ENCODE assay signal across 8 mouse cellular contexts in the genomic region with DNA sequence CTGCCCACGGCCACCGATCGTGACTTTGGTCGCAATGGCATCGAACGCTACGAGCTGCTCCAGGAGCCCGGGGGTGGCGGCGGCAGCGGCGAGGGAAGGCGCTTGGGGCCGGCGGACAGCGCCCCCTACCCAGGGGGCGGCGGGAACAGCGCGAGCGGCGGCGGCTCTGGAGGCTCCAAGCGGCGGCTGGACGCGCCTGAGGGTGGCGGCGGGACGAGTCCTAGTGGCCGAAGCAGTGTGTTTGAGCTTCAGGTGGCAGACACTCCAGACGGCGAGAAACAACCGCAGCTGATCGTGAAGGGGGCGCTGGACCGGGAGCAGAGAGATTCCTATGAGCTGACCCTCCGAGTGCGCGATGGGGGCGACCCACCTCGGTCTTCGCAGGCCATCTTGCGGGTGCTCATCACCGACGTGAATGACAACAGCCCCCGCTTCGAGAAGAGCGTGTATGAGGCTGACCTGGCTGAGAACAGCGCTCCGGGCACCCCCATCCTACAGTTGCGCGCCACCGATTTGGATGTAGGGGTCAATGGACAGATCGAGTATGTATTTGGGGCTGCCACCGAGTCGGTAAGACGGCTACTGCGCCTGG. TPM values are rescaled to one million over a fixed set of nuclear protein-coding genes. Genes with fewer than 3 reads are reported as not detected.
DNase-seq lines count a peak whose midpoint lies in the region; ATAC-seq and TF ChIP-seq lines count a peak whose summit lies in the region.

No protein-coding gene starts in this region.

- WGBS in forebrain, embryonic 12.5 days, result under 1% methylated on average over 59 of the region's 59 CpGs

- no peak for ATAC-seq in forebrain, embryonic 12.5 days (ENCODE audit: low FRiP score)
- ATAC-seq in inflammation-experienced regulatory T-cells, adult 6 months, result no peak

- peaks cover 67% of the 10 kb centered on the region for H3K79me2 ChIP-seq in C2C12 (ENCODE audit: control insufficient read depth, insufficient read depth)

- no peaks in the 10 kb centered on the region for H3K27me3 ChIP-seq in C2C12 (ENCODE audit: control insufficient read depth, insufficient read depth, insufficient read length)
- peaks cover 25% of the 10 kb centered on the region for H3K27me3 ChIP-seq in forebrain, embryonic 12.5 days

- peaks cover 46% of the 10 kb centered on the region for H3K79me3 ChIP-seq in C2C12 (ENCODE audit: low read depth)

- intact Hi-C loops in heart, postnatal 14 days (cut with DNase I), result loop anchor here (2.0 to 10.0 kb wide), 5 partner anchors 23 to 1018 kb away; no protein-coding TSS in a partner anchor

- no peak overlapping the region for H3K27ac ChIP-seq in forebrain, embryonic 12.5 days

- peak; percentile 95 for TF ChIP-seq CTCF in C2C12 (IDR thresholded peaks at IDR 0.05; ENCODE audit: control insufficient read depth, insufficient read depth, insufficient read length)

- H3K4me1 ChIP-seq in forebrain, embryonic 12.5 days, result peaks cover 35% of the 10 kb centered on the region

- no peaks in the 10 kb centered on the region for H3K36me3 ChIP-seq in C2C12 (ENCODE audit: control insufficient read depth, insufficient read depth)
- no peaks in the 10 kb centered on the region for H3K36me3 ChIP-seq in forebrain, embryonic 12.5 days (replicated peaks)

- peak; percentile 73 for DNase-seq in adrenal gland, postnatal 10 days
- DNase-seq in heart, postnatal 14 days, result peak; percentile 74 to 81
- peak; percentile 65 to 67 for DNase-seq in layer of hippocampus, postnatal 25 days (ENCODE audit: extremely low spot score in 1 of 2, low spot score in 1 of 2)
- DNase-seq in lung, postnatal 14 days, result peak; percentile 48
- DNase-seq in right cerebral cortex, postnatal 10 days (ENCODE audit: low spot score in 2 of 2), result peak; percentile 75 to 82

- H3K4me3 ChIP-seq in C2C12 (ENCODE audit: insufficient read depth, poor library complexity, severe bottlenecking), result peak overlapping the region; percentile 57
- peak overlapping the region; percentile 61 for H3K4me3 ChIP-seq in forebrain, embryonic 12.5 days (replicated peaks)

- peak overlapping the region; percentile 72 for H3ac ChIP-seq in C2C12 (ENCODE audit: control insufficient read depth, insufficient read length, low read depth)

- H3K4me2 ChIP-seq in forebrain, embryonic 12.5 days, result peak overlapping the region; percentile 93

- H3K9me3 ChIP-seq in forebrain, embryonic 12.5 days, result no peaks in the 10 kb centered on the region

- H3K9ac ChIP-seq in forebrain, embryonic 12.5 days, result peak overlapping the region; percentile 71

TF ChIP-seq in C2C12, 6 proteins besides CTCF, POLR2A, EP300 and RAD21:
- TF ChIP-seq MAX (IDR thresholded peaks at IDR 0.05), result no peak
- no peak for TF ChIP-seq CEBPB (IDR thresholded peaks at IDR 0.05; ENCODE audit: low read depth)
- TF ChIP-seq USF1 (IDR thresholded peaks at IDR 0.05; ENCODE audit: low read depth), result no peak
- TF ChIP-seq MYOD1 (IDR thresholded peaks at IDR 0.05; ENCODE audit: control insufficient read depth, insufficient read length, low read depth), result no peak

RNA-seq across cellular contexts. Expression of a gene that starts 1.9 kb away (rescaled TPM):
- polyA plus RNA-seq in C2C12 (2012; fragmentation: generic; extraction: Trizol), result 24.7 TPM
- total RNA-seq in adrenal gland, postnatal 10 days (2021), result 1 to 10 TPM; 8.7 to 8.8 TPM
- polyA plus RNA-seq in forebrain, embryonic 12.5 days (2016; fragmentation: Nextera tagmentation; extraction: Ambion mirVana), result 7.9 and 9.4 TPM in 2 replicates
- 100 to 1,000 TPM; 113 to 135 TPM for total RNA-seq in heart, postnatal 14 days (2021)
- 10 to 100 TPM; 58.4 to 69.8 TPM for total RNA-seq in layer of hippocampus, postnatal 25 days (2021)
- polyA plus RNA-seq in inflammation-experienced regulatory T-cells, adult 6 months (2017; shearing (Covaris generic)), result not detected

Comparison
In these comparisons a context has a peak if more than half of its experiments do, and no peak if none do; other contexts are left out.
1. RNA of a gene that starts 1.9 kb away (total RNA-seq): 113 to 135 TPM in heart, postnatal 14 days and 58.4 to 69.8 TPM in layer of hippocampus, postnatal 25 days; 8.7 to 8.8 TPM in adrenal gland, postnatal 10 days; every median in the first group is over 4 times any median in the second.
2. Peak in every context shown above with its lines, with median percentiles within 50 percentile points of each other: DNase-seq.